Mouse (Mus musculus): ENCODE measurements at regions not wholly inside any gene's neighbourhood (a gene's known extent, or its start where the extent isn't known, plus 50 kb on each side); places are given as distances from the start of the nearest gene placed in this dataset.

DNA sequence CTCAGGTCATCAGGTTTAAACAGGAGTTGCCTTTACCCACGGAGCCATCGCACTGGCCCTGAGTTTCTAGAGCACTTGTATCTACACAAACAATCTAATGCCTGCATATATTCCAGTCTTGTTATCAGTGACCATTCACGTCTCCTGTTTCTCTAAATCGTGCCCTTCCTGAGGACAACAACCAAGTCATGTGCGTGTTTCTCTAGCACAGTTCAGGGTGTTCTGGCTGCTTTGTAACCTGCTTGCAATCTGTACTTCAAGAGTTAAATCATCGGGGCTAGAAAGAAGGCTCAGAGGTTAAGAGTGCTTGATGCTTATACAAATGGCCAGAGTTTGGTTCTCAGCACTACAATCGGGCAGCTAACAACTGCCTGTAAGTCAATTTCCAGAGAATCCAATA is 428.1 kb upstream of the Jarid2 start:
- TF ChIP-seq GATA1 (IDR thresholded peaks at IDR 0.05; ENCODE audit: low read length): no peak
- no peak for TF ChIP-seq TAL1 (IDR thresholded peaks at IDR 0.05; ENCODE audit: low read length)

Measured in erythroblast, embryonic 14.5 days (primary cell).